Mouse (Mus musculus) T-helper 1 cell (primary cell): ENCODE data around the gene 4931408C20Rik.

ENCODE experiments used
- in situ Hi-C: fragments of 300-600 bp; cut with MboI, MseI; formaldehyde crosslinking; loops from one replicate; pipeline ENCODE4 v1.15.1; 2025; ENCODE audit warnings: high pct_unique_total_duplicates

The 4931408C20Rik gene

DNA sequence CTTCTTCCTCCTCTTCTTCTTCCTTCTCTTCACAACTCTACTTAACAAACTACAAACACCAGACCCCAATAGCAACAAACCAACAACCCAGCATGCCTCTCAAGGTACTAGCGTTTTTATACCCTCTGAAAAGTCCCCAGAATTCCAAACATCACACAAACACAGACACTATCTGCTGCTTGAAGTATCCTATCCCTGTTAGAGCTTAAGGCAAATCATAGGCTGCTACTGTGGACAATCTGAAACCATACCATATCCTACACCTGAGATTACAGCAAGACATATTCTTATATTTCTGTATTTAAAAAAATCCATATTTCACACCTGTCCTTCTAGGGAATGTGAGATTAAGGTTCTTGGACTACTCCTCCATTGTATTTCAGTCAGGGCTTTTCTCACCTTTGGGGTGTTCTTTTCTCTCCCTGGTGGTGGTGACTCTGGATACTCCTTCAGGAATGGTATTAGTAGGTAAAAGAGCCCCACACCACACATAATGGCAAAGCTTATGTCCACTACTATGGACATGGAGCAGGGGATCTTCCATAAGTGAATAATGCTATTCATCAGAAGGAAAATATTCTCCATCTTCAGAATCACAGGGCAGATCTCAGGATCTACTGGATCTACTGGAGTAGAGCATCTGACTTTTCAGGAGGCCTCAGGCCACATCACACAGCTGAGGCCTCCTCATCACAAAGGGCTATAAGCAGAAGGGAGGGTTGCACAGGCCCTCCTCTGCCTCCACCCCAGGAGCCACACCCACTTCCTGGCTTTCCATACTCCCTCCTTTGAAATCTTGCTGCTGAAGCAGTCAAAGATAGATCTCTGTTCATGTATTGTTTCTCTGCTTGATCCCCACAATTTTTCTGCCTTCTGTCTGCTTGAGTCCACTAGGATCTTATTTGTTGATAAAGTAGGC is at the start of gene 4931408C20Rik:
TSS of gene 4931408C20Rik (minus strand) at position 619 of the 919 bp plus-strand sequence.
- in situ Hi-C loops, result no loop called here

DNA sequence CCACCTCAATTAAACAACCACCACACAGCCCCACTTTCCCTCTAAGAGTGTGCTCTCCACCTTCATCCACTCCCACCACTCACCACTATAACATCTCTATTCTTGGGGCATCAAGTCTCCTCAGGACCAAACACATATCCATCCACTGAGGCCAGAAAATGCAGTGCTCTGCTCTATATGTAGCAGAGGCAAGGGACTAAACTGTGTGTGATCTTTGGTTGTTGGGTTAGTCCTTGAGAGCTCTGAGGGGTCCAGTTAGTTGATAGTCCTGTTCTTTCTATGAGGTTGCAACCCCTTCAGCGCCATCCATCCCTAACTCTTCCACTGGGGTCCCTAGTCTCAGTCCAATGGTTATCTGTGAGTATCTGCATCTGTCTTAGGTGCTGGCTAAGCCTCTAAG is 666 bp upstream of the 4931408C20Rik start:
- in situ Hi-C loops, result no loop called here

- in situ Hi-C loops, result no loop called here
These were observed 1.1 kb downstream of the 4931408C20Rik start for GRCm38 (mm10) chr1:26685952-26686693.

- in situ Hi-C loops, result no loop called here
These were observed 1.9 kb downstream of the 4931408C20Rik start for GRCm38 (mm10) chr1:26685383-26685782.

- in situ Hi-C loops, result no loop called here
These were observed 37.4 kb downstream of the 4931408C20Rik start for GRCm38 (mm10) chr1:26649704-26650388.

DNA sequence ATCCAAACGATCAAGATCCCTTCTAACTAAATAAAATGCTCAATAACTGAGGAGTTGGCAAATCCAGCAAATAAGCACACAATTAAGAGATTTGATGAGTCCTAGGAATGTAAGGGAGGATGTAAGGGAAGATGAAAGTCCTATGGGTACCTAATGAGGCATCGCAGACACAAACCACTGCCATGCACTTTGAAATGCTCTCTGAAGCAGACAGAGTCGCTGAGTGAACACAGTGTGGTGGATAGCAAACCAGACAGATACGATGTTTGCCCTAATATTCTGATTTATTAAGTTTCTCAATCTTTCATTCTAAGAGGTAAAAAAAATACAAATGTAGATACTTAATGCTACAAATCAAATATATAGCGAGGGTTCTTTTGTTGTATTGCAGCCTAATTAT is 51.2 kb downstream of the 4931408C20Rik start:
- in situ Hi-C loops, result no loop called here
